Mouse (Mus musculus): ENCODE results near the gene Syt2.

The Syt2 gene

DNA sequence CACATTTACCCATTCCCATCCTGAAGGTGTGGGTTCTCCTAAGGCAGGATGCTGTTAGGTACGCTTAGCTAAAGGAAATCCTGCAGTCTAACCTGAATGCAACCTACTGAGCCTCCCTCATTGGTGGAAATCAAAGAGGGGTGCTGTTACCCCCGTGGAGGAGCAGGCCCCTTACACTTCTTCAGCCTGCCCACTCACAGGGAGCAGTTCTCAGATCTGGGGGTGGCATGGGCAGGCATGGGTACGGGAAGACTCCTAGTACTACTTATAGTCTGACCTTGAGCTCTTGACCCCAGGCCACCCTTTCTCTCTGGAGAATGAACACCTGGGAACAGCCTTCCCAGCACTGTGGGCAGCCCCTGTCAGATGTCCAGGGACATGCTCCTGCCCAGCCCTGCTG lies 61.0 kb downstream of the Syt2 start:
- DNase-seq, result no peak

- DNase-seq, result no peak
Observed at GRCm38 (mm10) chr1:134708274-134708673, 61.8 kb downstream of the Syt2 start.

DNA sequence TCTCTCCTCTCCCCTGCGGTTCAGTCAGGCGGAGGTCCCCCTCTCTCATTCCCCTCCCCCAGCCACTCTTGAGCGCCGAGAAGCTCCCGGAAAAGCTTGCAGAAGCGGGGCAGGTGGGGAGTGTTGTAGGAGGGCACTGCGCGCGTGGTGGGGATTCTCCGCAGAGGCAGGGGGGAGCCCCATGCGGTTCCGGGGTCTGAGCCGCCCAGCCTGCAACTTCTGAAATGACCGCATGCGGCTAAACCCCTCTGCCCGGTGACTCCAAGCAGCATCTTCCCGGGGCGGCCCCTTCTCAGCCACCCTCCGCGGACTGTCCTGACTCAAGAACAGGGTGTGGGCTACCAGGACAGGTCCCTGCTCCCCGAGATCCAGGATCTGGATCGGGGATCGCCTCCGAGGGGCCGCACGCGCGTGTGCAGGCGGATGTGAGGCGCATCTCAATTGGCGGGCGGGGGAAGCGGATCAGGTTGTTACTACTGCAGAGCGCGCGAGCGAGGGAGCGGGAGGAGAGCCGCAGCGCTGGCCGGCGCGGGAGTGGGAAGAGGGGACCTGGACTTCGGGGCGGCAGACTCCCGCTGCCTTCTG lies 62.4 kb downstream of the Syt2 start:
- peak; percentile 44 for DNase-seq

GRCm38 (mm10) chr1:134709411-134710306 lies 63.2 kb downstream of the Syt2 start:
- no peak for DNase-seq

DNA sequence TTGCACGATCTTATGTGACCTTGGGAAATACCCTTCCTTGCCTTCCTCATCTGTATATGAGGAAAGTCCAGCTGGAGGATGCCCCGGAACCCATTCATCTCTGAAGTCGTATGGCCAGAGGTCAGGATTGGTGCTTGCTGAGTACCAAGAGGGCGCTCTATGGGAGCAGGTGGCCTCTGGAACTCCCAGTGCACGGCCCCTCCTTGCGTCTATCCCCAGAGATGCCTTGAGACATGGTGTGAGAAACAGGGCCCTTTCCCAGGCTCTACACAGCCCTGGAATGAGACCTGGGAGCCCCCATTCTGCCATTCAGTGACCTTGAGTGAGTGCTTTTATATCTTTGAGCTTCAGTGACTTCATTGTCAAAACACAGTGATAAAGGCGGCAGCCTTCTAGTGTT lies 64.6 kb downstream of the Syt2 start:
- no peak for DNase-seq

GRCm38 (mm10) chr1:134711653-134712052 lies 65.2 kb downstream of the Syt2 start:
- no peak for DNase-seq

DNA sequence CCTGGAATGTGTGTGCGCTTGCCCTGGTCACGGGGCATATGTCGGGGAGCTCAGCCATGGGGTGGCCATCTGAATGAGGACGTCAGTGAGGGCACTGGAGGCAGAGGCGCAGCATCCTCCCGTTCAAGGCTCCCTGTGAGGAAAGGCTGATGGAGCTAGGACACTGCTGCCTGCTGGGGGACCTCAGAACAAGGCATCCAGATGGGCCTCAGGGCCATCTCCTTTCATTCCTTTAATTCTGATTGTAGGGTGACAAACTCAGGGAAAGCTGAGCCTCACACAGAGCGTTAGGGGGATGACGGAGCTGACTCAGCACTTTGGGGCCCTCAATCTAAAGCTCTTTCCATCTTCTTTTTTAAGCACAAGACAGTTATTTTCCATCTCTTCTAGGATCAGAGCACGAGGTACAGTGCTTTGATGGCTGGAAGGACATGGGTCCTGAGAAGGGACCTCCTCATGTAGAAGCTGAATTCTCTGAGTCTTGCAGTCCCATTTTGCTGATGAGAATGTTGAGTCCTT lies 66.4 kb downstream of the Syt2 start:
- no peak for DNase-seq

GRCm38 (mm10) chr1:134713421-134713969 lies 67.0 kb downstream of the Syt2 start:
- peak; percentile 41 for DNase-seq

GRCm38 (mm10) chr1:134714166-134714565 lies 67.7 kb downstream of the Syt2 start:
- DNase-seq, result no peak

DNA sequence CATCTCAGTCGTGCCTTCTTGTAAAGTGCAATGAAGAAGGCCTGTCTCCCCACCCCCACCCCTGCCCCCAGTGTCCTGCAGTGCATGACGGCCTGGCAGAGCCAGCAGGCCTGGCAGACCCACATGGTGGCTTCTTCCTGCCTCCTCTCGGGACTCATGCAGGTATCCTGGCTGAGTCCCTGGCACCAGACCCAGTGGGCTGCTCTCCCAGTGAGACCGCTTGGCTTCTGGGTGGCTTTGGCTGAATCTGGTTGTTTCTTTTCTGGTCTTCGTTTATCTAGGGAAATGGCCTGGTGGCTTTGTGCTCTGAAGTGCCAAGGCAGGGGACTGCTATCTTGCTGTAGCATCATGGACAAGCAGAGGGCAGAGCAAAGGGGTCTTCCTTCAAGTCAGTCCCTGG lies 68.6 kb downstream of the Syt2 start:
- DNase-seq, result no peak

GRCm38 (mm10) chr1:134719718-134720304 lies 73.3 kb downstream of the Syt2 start:
- no peak for DNase-seq

GRCm38 (mm10) chr1:134721486-134721885 lies 75.0 kb downstream of the Syt2 start:
- no peak for DNase-seq

GRCm38 (mm10) chr1:134722891-134723290 lies 76.4 kb downstream of the Syt2 start:
- DNase-seq, result no peak

GRCm38 (mm10) chr1:134725276-134725675 lies 78.8 kb downstream of the Syt2 start:
- DNase-seq, result peak; percentile 74

DNA sequence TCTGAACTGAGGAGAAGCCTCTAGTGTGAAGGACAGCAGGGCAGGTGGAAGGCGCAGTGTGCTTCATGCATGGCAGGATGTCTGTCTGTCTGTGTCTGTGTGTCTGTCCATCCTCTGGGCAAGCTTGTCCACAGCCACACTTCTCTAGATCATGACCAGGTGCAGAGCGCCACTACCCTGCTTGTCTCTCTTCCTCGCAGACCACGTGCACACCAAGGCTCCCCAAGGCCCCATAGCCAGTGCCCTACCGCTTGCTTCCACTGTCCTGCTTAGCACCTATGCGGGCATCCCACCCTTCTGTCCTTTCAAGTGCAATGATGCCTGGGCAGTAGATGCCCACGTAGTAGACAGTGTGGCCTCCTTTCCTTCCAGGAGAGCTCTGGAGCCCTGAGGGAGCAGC lies 80.0 kb downstream of the Syt2 start:
- no peak for DNase-seq

DNA sequence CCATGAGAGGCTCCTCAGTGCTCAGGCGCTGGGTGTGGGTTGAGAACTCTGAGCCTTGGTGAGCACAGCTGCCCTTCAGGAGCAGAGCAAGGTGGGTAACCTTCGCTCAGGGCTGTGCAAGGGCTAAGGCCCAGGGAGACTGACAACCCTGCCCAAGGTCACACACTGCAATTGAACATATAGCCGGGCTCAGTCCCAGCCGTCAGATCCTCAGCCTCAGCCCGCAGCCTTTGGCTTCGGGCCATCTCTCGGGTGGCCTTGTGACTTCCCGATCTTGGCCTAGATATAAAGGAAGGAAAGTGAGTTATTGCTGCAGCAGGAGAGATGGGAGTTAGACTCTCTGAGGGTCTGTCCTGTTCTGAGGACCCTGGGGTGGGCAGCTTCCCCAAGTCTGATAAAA lies 80.8 kb downstream of the Syt2 start:
- DNase-seq, result peak; percentile 18

DNA sequence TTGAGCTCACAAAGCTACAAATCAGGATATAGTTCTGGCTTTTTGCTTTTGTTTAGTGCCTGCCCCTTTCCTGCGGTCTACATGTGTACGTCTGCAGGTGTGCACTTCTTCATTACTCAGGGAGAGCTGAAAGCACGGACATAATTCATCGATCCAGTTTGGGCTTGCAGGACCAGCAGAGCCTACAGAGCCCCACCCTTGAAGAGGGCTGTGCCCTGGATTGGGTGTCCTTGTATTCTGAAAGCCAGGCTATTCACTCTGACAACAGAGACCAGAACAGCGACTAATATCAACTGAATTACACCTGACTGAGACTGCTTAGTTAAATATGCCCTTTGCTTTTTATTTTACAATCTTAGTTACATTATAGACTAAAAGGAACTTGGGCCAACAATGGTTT lies 87.2 kb downstream of the Syt2 start:
- no peak for DNase-seq

DNA sequence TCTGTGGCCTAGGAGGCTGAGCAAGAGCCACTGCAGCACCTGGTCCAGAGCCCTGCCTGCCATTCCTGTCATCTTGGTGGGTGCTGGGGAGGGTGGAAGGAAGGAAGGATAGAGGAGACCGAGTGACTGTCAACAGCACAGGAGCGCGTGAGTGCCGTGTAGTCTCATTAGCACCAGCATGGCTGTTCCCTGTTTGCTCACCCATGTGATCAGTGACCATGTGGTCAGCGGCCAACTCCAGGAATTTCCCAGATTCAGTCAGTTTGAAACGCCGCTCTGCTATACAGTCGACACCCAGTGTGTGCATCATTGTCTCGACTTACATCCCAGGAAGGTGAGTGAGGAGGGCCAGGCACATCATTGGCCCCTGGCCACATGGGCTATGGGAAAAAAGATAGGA lies 91.0 kb downstream of the Syt2 start:
- no peak for DNase-seq

- DNase-seq, result peak; percentile 60
Observed at GRCm38 (mm10) chr1:134741433-134741832, 95.0 kb downstream of the Syt2 start.

DNA sequence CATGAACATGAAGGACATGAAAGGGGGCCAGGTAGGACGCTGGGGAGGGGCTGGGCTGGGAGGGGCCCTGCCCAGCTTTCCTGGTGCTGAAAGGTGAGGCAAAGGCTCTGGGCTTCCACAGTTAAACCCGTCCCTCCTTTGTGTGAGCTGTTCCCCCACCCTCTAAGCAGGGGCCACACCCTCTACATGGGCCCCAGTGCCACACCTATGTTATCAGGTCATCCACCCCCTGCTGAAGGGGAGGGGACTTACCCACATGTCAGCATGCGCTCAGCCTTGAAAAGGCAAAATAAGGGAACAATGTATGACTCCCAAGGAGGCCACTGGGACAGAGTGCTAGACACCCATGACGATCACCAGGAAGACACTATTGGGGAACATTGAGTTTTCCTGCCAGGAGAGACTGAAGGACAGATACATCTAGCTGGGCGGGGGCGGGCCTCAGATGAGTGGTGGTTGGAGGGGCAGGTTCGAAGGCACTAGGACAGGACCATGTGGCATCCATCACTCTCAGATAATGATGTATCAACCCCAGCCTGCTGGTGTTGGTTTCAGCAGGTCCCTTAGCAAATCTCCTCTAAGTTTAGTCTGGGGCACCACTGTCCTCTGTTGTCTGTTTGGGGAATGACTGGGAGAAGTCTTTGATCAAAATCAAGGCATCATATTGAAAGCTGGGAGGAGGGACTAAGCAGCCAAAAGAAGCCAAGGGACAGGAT lies 95.6 kb downstream of the Syt2 start:
- peak; percentile 75 for DNase-seq

GRCm38 (mm10) chr1:134745648-134746047 lies 99.2 kb downstream of the Syt2 start:
- peak; percentile 50 for DNase-seq

DNA sequence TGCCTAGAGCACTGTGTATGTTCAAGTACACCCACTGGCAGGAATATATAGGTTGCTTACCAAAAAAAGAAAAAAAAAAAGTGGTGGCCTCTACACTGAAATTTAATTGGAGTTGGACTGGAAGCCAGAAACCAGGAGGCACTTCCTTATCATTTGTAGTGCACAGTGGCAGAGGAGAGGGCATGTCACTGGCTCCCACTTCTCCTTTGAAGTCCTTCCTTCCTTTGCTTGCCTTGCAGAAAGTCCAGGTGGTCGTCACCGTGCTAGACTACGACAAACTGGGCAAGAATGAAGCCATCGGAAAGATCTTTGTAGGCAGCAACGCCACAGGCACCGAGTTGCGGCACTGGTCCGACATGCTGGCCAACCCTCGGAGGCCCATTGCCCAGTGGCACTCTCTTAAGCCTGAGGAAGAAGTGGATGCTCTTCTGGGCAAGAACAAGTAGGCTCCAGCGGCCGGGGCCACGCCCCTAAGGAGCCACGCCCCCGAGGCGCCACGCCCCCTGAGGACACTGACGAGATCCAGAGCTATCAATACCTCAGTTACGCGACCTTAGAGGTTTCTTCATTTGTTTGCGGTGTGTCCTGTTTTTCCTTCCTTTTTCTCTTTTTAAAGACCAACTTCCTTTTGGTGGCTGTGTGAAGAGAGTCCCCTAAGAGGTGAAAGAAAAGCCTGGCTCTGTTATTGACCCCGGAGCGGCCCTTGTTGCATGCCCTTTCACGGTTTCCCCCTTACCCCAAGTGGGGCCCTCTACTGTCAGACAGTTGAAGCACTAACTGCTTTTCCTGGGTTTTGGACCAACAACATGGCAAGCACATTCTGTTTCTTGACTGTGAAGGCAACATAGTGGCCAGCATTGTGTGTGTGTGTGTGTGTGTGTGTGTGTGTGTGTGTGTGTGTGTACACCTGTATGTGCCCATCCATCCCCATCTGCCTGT lies 101.0 kb downstream of the Syt2 start:
- DNase-seq, result peak; percentile 76

Measured in lung, postnatal 10 days (tissue).